Mouse (Mus musculus): Measurements from ENCODE around the gene Psmc2. TPM values are rescaled to one million over a fixed set of nuclear protein-coding genes. Genes with fewer than 3 reads are reported as not detected.

The Psmc2 gene
- polyA plus RNA-seq, 1 experiment from 2014 or later: 238 TPM

GRCm38 (mm10) chr5:21784161-21785052 is 676 bp upstream of the Psmc2 start:
- under 1% methylated on average over 51 of the region's 51 CpGs for WGBS
- Histone ChIP-seq H3K9me3 (no peaks in the 10 kb centered on the region), H3K36me3 (replicated peaks) (peaks cover 51% of the 10 kb centered on the region), H3K4me1 (peaks cover 35% of the 10 kb centered on the region), H3K27me3 (replicated peaks; ENCODE audit: low read depth, poor library complexity, severe bottlenecking) (no peaks in the 10 kb centered on the region), H3K4me3 (peak overlapping the region; percentile 97), H3K27ac (replicated peaks) (peak overlapping the region; percentile 90)
- peak; percentile 29 for DNase-seq (ENCODE audit: low spot score)

DNA sequence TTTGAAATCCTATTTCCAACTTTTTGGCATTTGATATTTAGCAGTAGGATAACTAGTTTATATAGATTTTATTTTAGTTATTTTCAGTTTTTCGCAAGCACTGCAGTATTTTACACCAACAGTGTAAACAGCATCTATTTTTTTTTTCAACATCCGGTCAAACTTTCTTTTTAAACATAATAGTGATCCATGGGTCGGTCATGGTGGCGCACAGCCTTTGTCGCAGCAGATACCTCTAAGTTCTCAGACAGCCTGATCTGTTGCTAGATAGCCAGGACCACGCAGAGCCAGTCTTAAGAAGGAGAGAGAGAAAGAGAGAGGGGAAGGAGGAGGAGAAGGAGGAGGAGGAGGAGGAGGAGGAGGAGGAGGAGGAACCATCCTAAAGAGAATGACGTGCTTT is 693 bp downstream of the Psmc2 start:
- Histone ChIP-seq H3K27ac (replicated peaks) (peak overlapping the region; percentile 94), H3K36me3 (replicated peaks) (peaks cover 43% of the 10 kb centered on the region), H3K27me3 (replicated peaks; ENCODE audit: low read depth, poor library complexity, severe bottlenecking) (no peaks in the 10 kb centered on the region), H3K9me3 (no peaks in the 10 kb centered on the region), H3K4me3 (peak overlapping the region; percentile 97), H3K4me1 (peaks cover 36% of the 10 kb centered on the region)
- WGBS: 75% methylated on average over 7 of the region's 7 CpGs
- DNase-seq (ENCODE audit: low spot score): no peak

DNA sequence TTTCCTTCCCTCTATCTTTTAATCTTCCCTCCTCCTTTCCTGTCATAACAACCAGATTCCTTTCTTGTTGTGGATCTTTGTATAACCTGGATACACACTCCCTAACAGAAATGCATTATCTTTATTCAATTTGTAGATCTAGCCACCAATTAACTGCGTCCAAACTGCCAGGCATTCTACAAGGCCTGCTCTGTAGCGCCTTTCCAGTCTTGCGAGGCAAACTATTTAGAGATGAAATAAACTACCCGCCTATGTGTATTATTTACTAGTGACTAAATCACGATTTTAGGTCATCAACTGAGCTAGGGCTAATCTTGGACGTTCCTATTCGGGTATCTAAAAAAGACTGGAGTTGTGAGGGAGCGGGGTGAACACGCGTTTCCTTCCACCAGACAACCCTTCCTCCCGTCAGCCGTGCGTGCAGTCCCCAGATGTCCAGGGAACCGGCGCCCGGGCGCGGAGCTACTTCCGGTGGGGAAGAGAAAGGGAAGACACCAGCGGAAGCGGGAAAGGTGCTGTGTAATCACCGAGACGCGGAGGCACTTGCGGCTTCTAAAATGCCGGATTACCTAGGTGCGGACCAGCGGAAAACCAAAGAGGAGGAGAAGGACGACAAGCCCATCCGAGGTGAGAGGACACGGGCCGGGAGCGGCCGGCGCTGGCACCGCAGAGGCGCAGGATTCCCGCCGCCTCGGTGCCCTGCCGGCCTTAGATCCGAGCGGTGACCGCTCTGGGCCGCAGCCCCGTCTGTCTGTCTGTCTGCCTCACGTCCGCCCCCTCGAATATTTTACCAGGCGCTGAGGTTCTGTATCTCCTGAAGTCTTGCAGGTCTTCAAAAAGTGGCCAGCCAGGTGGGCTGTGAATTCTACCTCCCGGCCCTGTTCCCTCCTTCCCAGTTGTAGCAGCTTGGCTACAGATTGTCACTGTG is 1.4 kb downstream of the Psmc2 start:
- DNase-seq (ENCODE audit: low spot score): peak; percentile 95
- Histone ChIP-seq H3K36me3 (replicated peaks) (peaks cover 42% of the 10 kb centered on the region), H3K4me1 (peaks cover 36% of the 10 kb centered on the region), H3K27me3 (replicated peaks; ENCODE audit: low read depth, poor library complexity, severe bottlenecking) (no peaks in the 10 kb centered on the region), H3K27ac (replicated peaks) (peak overlapping the region; percentile 94), H3K9me3 (no peaks in the 10 kb centered on the region), H3K4me3 (peak overlapping the region; percentile 97)
- WGBS: 2% methylated on average over 51 of the region's 51 CpGs

DNA sequence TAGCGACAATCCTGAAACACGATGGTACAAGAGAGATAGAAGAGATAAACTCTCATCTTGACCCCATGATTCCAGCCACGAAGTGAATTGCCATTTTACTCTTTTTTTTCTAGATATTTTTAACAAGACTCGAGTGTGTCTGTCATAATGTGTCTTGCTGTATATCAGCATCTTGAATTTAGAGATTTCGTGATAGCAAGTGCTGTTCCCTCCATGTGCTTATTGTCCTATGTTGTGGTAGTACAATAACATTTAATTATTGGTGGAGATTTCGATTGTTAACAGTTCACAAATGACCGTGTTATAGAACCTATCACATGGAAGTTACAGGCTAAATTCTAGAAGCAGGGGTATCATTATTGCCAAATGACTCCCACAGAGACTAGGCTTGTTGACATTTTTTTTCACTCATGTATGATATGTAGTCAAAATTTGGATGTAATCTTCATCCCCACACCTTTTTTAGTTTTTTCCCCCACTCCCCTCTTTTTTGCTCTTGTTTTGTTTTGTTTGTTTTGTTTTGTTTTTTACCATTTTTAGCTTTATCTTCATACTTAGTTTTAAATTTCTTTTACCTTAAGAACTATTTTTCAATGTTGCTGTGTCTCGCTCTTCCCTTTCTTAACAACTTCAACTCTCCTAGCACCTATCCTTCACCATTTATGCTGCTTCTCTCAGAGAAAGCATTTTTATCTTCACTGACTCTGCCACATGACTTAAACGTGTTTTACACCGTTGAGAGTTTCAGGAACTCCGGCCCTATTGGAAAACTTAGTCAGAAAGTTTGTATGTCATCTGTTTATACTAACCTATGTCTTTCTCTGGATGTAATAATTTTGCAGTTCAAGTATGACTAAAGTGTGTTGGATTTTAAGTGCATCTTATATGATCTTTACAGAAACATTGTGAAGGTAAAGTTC is 2.4 kb downstream of the Psmc2 start:
- H3K4me3 ChIP-seq: peak overlapping the region; percentile 97
- H3K36me3 ChIP-seq (replicated peaks): peaks cover 42% of the 10 kb centered on the region
- H3K27ac ChIP-seq (replicated peaks): peak overlapping the region; percentile 94
- no peak for DNase-seq (ENCODE audit: low spot score)
- H3K4me1 ChIP-seq: peaks cover 36% of the 10 kb centered on the region
- no peaks in the 10 kb centered on the region for H3K9me3 ChIP-seq
- 40% methylated on average over 11 of the region's 11 CpGs for WGBS
- H3K27me3 ChIP-seq (replicated peaks; ENCODE audit: low read depth, poor library complexity, severe bottlenecking): no peaks in the 10 kb centered on the region

DNA sequence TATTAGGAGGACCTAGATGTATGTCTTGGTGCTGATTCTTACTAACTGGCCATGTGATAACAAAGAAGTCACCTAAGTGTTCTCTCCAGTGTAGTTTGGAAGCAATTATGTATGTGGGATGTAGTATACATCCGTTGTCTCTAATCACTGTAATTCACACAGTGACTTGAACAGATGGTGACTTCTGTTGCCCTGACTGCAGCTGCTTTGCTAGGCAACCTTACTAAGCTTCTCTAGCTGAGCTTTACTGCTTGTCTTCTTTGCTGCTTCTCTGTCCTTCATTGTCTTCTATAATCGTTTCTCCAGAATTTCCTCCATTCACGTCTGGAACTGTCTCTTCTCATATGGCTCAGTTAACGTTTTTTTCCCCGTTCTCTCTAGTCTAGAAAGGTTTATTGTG is 4.0 kb downstream of the Psmc2 start:
- peaks cover 30% of the 10 kb centered on the region for H3K4me1 ChIP-seq

GRCm38 (mm10) chr5:21792166-21792565 is 7.1 kb downstream of the Psmc2 start:
- DNase-seq (ENCODE audit: low spot score): no peak
- peaks cover 59% of the 10 kb centered on the region for H3K36me3 ChIP-seq (replicated peaks)
- peaks cover 21% of the 10 kb centered on the region for H3K4me1 ChIP-seq
- no peaks in the 10 kb centered on the region for H3K9me3 ChIP-seq
- no peaks in the 10 kb centered on the region for H3K27me3 ChIP-seq (replicated peaks; ENCODE audit: low read depth, poor library complexity, severe bottlenecking)
- H3K4me3 ChIP-seq: no peak overlapping the region
- H3K27ac ChIP-seq (replicated peaks): no peak overlapping the region

More for the DNA sequence above, 4.0 kb downstream of the Psmc2 start:
- 82% methylated on average over 5 of the region's 5 CpGs for WGBS
- DNase-seq (ENCODE audit: low spot score): no peak
- no peak overlapping the region for H3K27ac ChIP-seq (replicated peaks)
- no peak overlapping the region for H3K4me3 ChIP-seq
- no peaks in the 10 kb centered on the region for H3K9me3 ChIP-seq
- peaks cover 37% of the 10 kb centered on the region for H3K36me3 ChIP-seq (replicated peaks)
- H3K27me3 ChIP-seq (replicated peaks; ENCODE audit: low read depth, poor library complexity, severe bottlenecking): no peaks in the 10 kb centered on the region

- Histone ChIP-seq H3K9me3 (no peaks in the 10 kb centered on the region), H3K36me3 (replicated peaks) (peaks cover 74% of the 10 kb centered on the region), H3K27ac (replicated peaks) (no peak overlapping the region), H3K27me3 (replicated peaks; ENCODE audit: low read depth, poor library complexity, severe bottlenecking) (no peaks in the 10 kb centered on the region), H3K4me3 (no peak overlapping the region), H3K4me1 (no peaks in the 10 kb centered on the region)
- DNase-seq (ENCODE audit: low spot score): no peak
- 98% methylated on average over 9 of the region's 9 CpGs for WGBS
Measured at GRCm38 (mm10) chr5:21802907-21803306, 17.8 kb downstream of the Psmc2 start.

- WGBS: 95% methylated on average over 12 of the region's 12 CpGs
- H3K9me3 ChIP-seq: no peaks in the 10 kb centered on the region
- no peak overlapping the region for H3K4me3 ChIP-seq
- H3K36me3 ChIP-seq (replicated peaks): peaks cover 66% of the 10 kb centered on the region
- H3K27ac ChIP-seq (replicated peaks): no peak overlapping the region
- no peak for DNase-seq (ENCODE audit: low spot score)
- H3K4me1 ChIP-seq: no peaks in the 10 kb centered on the region
- no peaks in the 10 kb centered on the region for H3K27me3 ChIP-seq (replicated peaks; ENCODE audit: low read depth, poor library complexity, severe bottlenecking)
Measured at GRCm38 (mm10) chr5:21803691-21804188, 18.7 kb downstream of the Psmc2 start.

- WGBS: 82% methylated on average over 4 of the region's 4 CpGs
- Histone ChIP-seq H3K9me3 (no peaks in the 10 kb centered on the region), H3K36me3 (replicated peaks) (peaks cover 55% of the 10 kb centered on the region), H3K27me3 (replicated peaks; ENCODE audit: low read depth, poor library complexity, severe bottlenecking) (no peaks in the 10 kb centered on the region), H3K27ac (replicated peaks) (no peak overlapping the region), H3K4me1 (no peaks in the 10 kb centered on the region), H3K4me3 (no peak overlapping the region)
- DNase-seq (ENCODE audit: low spot score): no peak
Measured at GRCm38 (mm10) chr5:21804837-21805236, 19.8 kb downstream of the Psmc2 start.

GRCm38 (mm10) chr5:21810924-21811323 is 25.8 kb downstream of the Psmc2 start:
- WGBS: 76% methylated on average over 10 of the region's 10 CpGs
- Histone ChIP-seq H3K36me3 (replicated peaks) (no peaks in the 10 kb centered on the region), H3K9me3 (no peaks in the 10 kb centered on the region), H3K4me3 (no peak overlapping the region), H3K27ac (replicated peaks) (no peak overlapping the region), H3K4me1 (no peaks in the 10 kb centered on the region), H3K27me3 (replicated peaks; ENCODE audit: low read depth, poor library complexity, severe bottlenecking) (no peaks in the 10 kb centered on the region)
- no peak for DNase-seq (ENCODE audit: low spot score)

GRCm38 (mm10) chr5:21813994-21814393 is 28.9 kb downstream of the Psmc2 start:
- H3K4me1 ChIP-seq: no peaks in the 10 kb centered on the region
- no peaks in the 10 kb centered on the region for H3K27me3 ChIP-seq (replicated peaks; ENCODE audit: low read depth, poor library complexity, severe bottlenecking)
- H3K9me3 ChIP-seq: no peaks in the 10 kb centered on the region
- H3K27ac ChIP-seq (replicated peaks): no peak overlapping the region
- WGBS: 39% methylated on average over 1 of the region's 1 CpGs
- H3K36me3 ChIP-seq (replicated peaks): no peaks in the 10 kb centered on the region
- no peak overlapping the region for H3K4me3 ChIP-seq
- DNase-seq (ENCODE audit: low spot score): peak; percentile 63

GRCm38 (mm10) chr5:21826370-21826769 is 41.3 kb downstream of the Psmc2 start:
- no peaks in the 10 kb centered on the region for H3K36me3 ChIP-seq (replicated peaks)
- peaks cover 11% of the 10 kb centered on the region for H3K4me1 ChIP-seq
- no peak for DNase-seq (ENCODE audit: low spot score)
- no peak overlapping the region for H3K4me3 ChIP-seq
- no peaks in the 10 kb centered on the region for H3K27me3 ChIP-seq (replicated peaks; ENCODE audit: low read depth, poor library complexity, severe bottlenecking)
- no peaks in the 10 kb centered on the region for H3K9me3 ChIP-seq
- no peak overlapping the region for H3K27ac ChIP-seq (replicated peaks)
- 27% methylated on average over 7 of the region's 7 CpGs for WGBS

Data from embryonic facial prominence, embryonic 10.5 days (tissue).